Mouse (Mus musculus): ENCODE measurements at regions not wholly inside any gene's neighbourhood (a gene's known extent, or its start where the extent isn't known, plus 50 kb on each side); places are given as distances from the start of the nearest gene placed in this dataset.

GRCm38 (mm10) chr11:65386291-65387061 lies 116.7 kb upstream of the Myocd start:
- Histone ChIP-seq H3K4me2 (0 out of 2 replicates have a peak overlapping the region, but pooled peaks have one; percentile 3), H3K9ac (no peak overlapping the region), H3K36me3 (no peaks in the 10 kb centered on the region), H3K27me3 (no peaks in the 10 kb centered on the region), H3K9me3 (replicated peaks) (no peaks in the 10 kb centered on the region), H3K27ac (peak overlapping the region; percentile 18; the same call in 1 of the 2 replicates), H3K4me3 (replicated peaks) (no peak overlapping the region), H3K4me1 (peaks cover 11% of the 10 kb centered on the region)
- 29% methylated on average over 14 of the region's 14 CpGs for WGBS
- ATAC-seq (replicated peaks; ENCODE audit: low FRiP score), result peak; percentile 62

DNA sequence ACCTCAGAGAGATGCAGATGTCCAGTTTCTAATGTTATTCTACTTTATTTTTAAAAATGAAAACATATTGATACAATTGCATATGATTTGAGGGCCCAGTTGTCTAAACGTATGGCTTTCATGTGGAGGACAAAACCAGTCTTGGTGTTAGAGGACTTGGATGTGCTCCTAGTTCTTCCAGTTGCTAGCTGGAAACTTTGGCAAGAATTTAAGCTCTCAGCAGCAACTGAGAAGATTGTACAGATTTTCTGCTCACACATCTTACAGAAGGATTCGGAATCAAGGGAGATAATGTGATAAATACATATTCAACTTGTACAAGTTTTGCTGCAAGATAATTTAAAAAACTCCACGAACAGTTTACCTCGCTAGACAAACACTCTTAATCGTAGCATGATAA lies 105.6 kb upstream of the Myocd start:
- Histone ChIP-seq H3K4me2 (no peak overlapping the region), H3K27me3 (no peaks in the 10 kb centered on the region), H3K36me3 (no peaks in the 10 kb centered on the region), H3K27ac (no peak overlapping the region), H3K4me3 (replicated peaks) (no peak overlapping the region), H3K4me1 (no peaks in the 10 kb centered on the region), H3K9me3 (replicated peaks) (no peaks in the 10 kb centered on the region), H3K9ac (no peak overlapping the region)
- 91% methylated on average over 5 of the region's 5 CpGs for WGBS
- no peak for ATAC-seq (replicated peaks; ENCODE audit: low FRiP score)

GRCm38 (mm10) chr11:65373136-65373535 lies 103.3 kb upstream of the Myocd start:
- ATAC-seq (replicated peaks; ENCODE audit: low FRiP score), result no peak
- no peaks in the 10 kb centered on the region for H3K36me3 ChIP-seq
- H3K9ac ChIP-seq, result no peak overlapping the region
- no peak overlapping the region for H3K4me3 ChIP-seq (replicated peaks)
- no peaks in the 10 kb centered on the region for H3K27me3 ChIP-seq
- no peak overlapping the region for H3K27ac ChIP-seq
- 84% methylated on average over 4 of the region's 4 CpGs for WGBS
- no peaks in the 10 kb centered on the region; the same call in 1 of the 2 replicates for H3K4me1 ChIP-seq
- H3K9me3 ChIP-seq (replicated peaks), result no peaks in the 10 kb centered on the region
- no peak overlapping the region for H3K4me2 ChIP-seq

DNA sequence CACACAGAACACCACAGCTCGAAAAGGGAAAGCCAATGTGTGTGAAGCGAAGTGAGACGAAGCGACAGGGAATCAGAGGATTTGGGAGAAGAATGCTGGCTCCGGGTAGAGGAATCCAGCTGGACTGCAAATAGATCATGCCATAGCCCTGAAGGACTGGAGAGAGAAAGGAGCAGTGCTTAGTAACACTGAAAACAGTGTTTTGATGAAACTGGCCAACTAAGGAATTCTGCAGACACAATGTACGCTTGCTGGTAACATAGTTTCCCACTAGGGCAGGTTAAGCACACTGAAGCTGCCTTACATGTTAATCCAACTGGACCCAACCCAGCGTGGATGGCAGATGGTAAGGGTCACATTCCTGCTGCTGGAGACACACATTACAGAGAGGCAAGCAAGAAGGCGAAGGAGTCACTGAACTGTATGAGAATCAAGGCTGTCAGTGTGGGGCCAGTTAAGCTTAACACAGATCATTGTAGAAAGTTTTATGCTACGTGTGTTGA lies 102.6 kb upstream of the Myocd start:
- Histone ChIP-seq H3K4me2 (no peak overlapping the region), H3K9me3 (replicated peaks) (no peaks in the 10 kb centered on the region), H3K27ac (no peak overlapping the region), H3K4me3 (replicated peaks) (no peak overlapping the region), H3K4me1 (no peaks in the 10 kb centered on the region; the same call in 1 of the 2 replicates), H3K36me3 (no peaks in the 10 kb centered on the region), H3K27me3 (no peaks in the 10 kb centered on the region), H3K9ac (no peak overlapping the region)
- WGBS, result 69% methylated on average over 9 of the region's 9 CpGs
- ATAC-seq (replicated peaks; ENCODE audit: low FRiP score), result no peak

GRCm38 (mm10) chr11:65367825-65368224 lies 98.0 kb upstream of the Myocd start:
- ATAC-seq (replicated peaks; ENCODE audit: low FRiP score), result no peak

GRCm38 (mm10) chr11:65366677-65367370 lies 97.0 kb upstream of the Myocd start:
- Histone ChIP-seq H3K9ac (no peak overlapping the region), H3K4me2 (no peak overlapping the region), H3K4me1 (peaks cover 13% of the 10 kb centered on the region), H3K9me3 (replicated peaks) (no peaks in the 10 kb centered on the region), H3K36me3 (no peaks in the 10 kb centered on the region), H3K4me3 (replicated peaks) (no peak overlapping the region), H3K27ac (peak overlapping the region; percentile 74), H3K27me3 (no peaks in the 10 kb centered on the region)
- 48% methylated on average over 8 of the region's 8 CpGs for WGBS
- ATAC-seq (replicated peaks; ENCODE audit: low FRiP score), result no peak

More at GRCm38 (mm10) chr11:65367825-65368224, 98.0 kb upstream of the Myocd start:
- H3K9ac ChIP-seq, result no peak overlapping the region
- no peaks in the 10 kb centered on the region for H3K9me3 ChIP-seq (replicated peaks)
- H3K4me1 ChIP-seq, result peaks cover 13% of the 10 kb centered on the region
- no peak overlapping the region for H3K4me2 ChIP-seq
- H3K36me3 ChIP-seq, result no peaks in the 10 kb centered on the region
- H3K27me3 ChIP-seq, result no peaks in the 10 kb centered on the region
- no peak overlapping the region for H3K27ac ChIP-seq
- whole genome bisulfite sequencing, result 63% methylated on average over 5 of the region's 5 CpGs
- H3K4me3 ChIP-seq (replicated peaks), result no peak overlapping the region

- Histone ChIP-seq H3K36me3 (no peaks in the 10 kb centered on the region), H3K4me1 (peaks cover 13% of the 10 kb centered on the region), H3K4me2 (no peak overlapping the region), H3K9me3 (replicated peaks) (no peaks in the 10 kb centered on the region), H3K4me3 (replicated peaks) (no peak overlapping the region), H3K9ac (no peak overlapping the region), H3K27ac (no peak overlapping the region), H3K27me3 (no peaks in the 10 kb centered on the region)
- 51% methylated on average over 12 of the region's 12 CpGs for WGBS
- no peak for ATAC-seq (replicated peaks; ENCODE audit: low FRiP score)
Measured at GRCm38 (mm10) chr11:65365751-65366559, 96.2 kb upstream of the Myocd start.

- peaks cover 13% of the 10 kb centered on the region for H3K4me1 ChIP-seq
- H3K9ac ChIP-seq, result no peak overlapping the region
- no peak overlapping the region for H3K4me3 ChIP-seq (replicated peaks)
- no peaks in the 10 kb centered on the region for H3K36me3 ChIP-seq
- 83% methylated on average over 3 of the region's 3 CpGs for WGBS
- H3K27ac ChIP-seq, result no peak overlapping the region
- H3K4me2 ChIP-seq, result no peak overlapping the region
- no peaks in the 10 kb centered on the region for H3K9me3 ChIP-seq (replicated peaks)
- no peak for ATAC-seq (replicated peaks; ENCODE audit: low FRiP score)
- no peaks in the 10 kb centered on the region for H3K27me3 ChIP-seq
Measured at GRCm38 (mm10) chr11:65364910-65365309, 95.1 kb upstream of the Myocd start.

- Histone ChIP-seq H3K4me1 (peaks cover 13% of the 10 kb centered on the region), H3K27me3 (no peaks in the 10 kb centered on the region), H3K27ac (no peak overlapping the region), H3K9ac (no peak overlapping the region), H3K4me3 (replicated peaks) (no peak overlapping the region), H3K36me3 (no peaks in the 10 kb centered on the region), H3K9me3 (replicated peaks) (no peaks in the 10 kb centered on the region), H3K4me2 (no peak overlapping the region)
- WGBS, result 79% methylated on average over 3 of the region's 3 CpGs
- ATAC-seq (replicated peaks; ENCODE audit: low FRiP score), result no peak
Measured at GRCm38 (mm10) chr11:65363846-65364245, 94.1 kb upstream of the Myocd start.

GRCm38 (mm10) chr11:65360729-65361128 lies 90.9 kb upstream of the Myocd start:
- H3K4me3 ChIP-seq (replicated peaks), result no peak overlapping the region
- 90% methylated on average over 5 of the region's 5 CpGs for WGBS
- H3K4me2 ChIP-seq, result no peak overlapping the region
- no peaks in the 10 kb centered on the region for H3K36me3 ChIP-seq
- no peak overlapping the region for H3K9ac ChIP-seq
- no peak for ATAC-seq (replicated peaks; ENCODE audit: low FRiP score)
- peaks cover 2% of the 10 kb centered on the region; the same call in 1 of the 2 replicates for H3K4me1 ChIP-seq
- no peaks in the 10 kb centered on the region for H3K9me3 ChIP-seq (replicated peaks)
- no peaks in the 10 kb centered on the region for H3K27me3 ChIP-seq
- H3K27ac ChIP-seq, result no peak overlapping the region

GRCm38 (mm10) chr11:65358908-65359307 lies 89.1 kb upstream of the Myocd start:
- Histone ChIP-seq H3K9ac (no peak overlapping the region), H3K27me3 (no peaks in the 10 kb centered on the region), H3K4me3 (replicated peaks) (no peak overlapping the region), H3K27ac (no peak overlapping the region), H3K36me3 (no peaks in the 10 kb centered on the region), H3K4me1 (no peaks in the 10 kb centered on the region), H3K4me2 (no peak overlapping the region), H3K9me3 (replicated peaks) (no peaks in the 10 kb centered on the region)
- ATAC-seq (replicated peaks; ENCODE audit: low FRiP score), result no peak
- 74% methylated on average over 8 of the region's 8 CpGs for WGBS

GRCm38 (mm10) chr11:65352516-65352915 lies 82.7 kb upstream of the Myocd start:
- H3K4me3 ChIP-seq (replicated peaks), result no peak overlapping the region
- H3K27ac ChIP-seq, result no peak overlapping the region
- H3K36me3 ChIP-seq, result no peaks in the 10 kb centered on the region
- ATAC-seq (replicated peaks; ENCODE audit: low FRiP score), result no peak
- H3K4me1 ChIP-seq, result no peaks in the 10 kb centered on the region
- WGBS, result 77% methylated on average over 3 of the region's 3 CpGs
- no peaks in the 10 kb centered on the region for H3K9me3 ChIP-seq (replicated peaks)
- no peak overlapping the region for H3K4me2 ChIP-seq
- no peak overlapping the region for H3K9ac ChIP-seq
- H3K27me3 ChIP-seq, result no peaks in the 10 kb centered on the region
